Mouse (Mus musculus): Measurements from ENCODE around the gene Lin7b. TPM values are rescaled to one million over a fixed set of nuclear protein-coding genes. Genes with fewer than 3 reads are reported as not detected.

The Lin7b gene
- total and polyA plus RNA-seq, 3 experiments: 1.0 to 3.4 (median 1.6) TPM

GRCm38 (mm10) chr7:45413113-45413863 is 42.9 kb upstream of the Lin7b start, which contains the start of gene Ntf5:
Gene Ntf5 (plus strand): TSS chr7:45413695.
- peak within 1 kb of the TSS; percentile 36 for H3K9ac ChIP-seq (ENCODE audit: low read depth, low read length)
- peak within 1 kb of the TSS; percentile 45 for H3K4me3 ChIP-seq
- no peaks in the 10 kb centered on the region for H3K4me1 ChIP-seq (ENCODE audit: control insufficient read depth, insufficient read depth, low read length)
- H3K27me3 ChIP-seq (ENCODE audit: control insufficient read depth, insufficient read depth, low read length): peaks cover 6% of the 10 kb centered on the region
- no peaks in the 10 kb centered on the region for H3K36me3 ChIP-seq (ENCODE audit: control insufficient read depth, insufficient read depth, low read length)
- peak; percentile 33 to 51 for DNase-seq
- intact Hi-C loops (cut with DNase I): no loop called here
- no peak within 1 kb of the TSS for H3K27ac ChIP-seq
- no peak for TF ChIP-seq CTCF (IDR thresholded peaks at IDR 0.05)
- no peak for TF ChIP-seq POLR2A (IDR thresholded peaks at IDR 0.05; ENCODE audit: insufficient read depth, low read depth, low read length)
- no peaks in the 10 kb centered on the region for H3K79me2 ChIP-seq (replicated peaks; ENCODE audit: control insufficient read depth, insufficient read depth, low read length)
- 3% methylated on average over 37 of the region's 45 CpGs for WGBS

GRCm38 (mm10) chr7:45412421-45412820 is 42.0 kb upstream of the Lin7b start:
- intact Hi-C loops (cut with DNase I): no loop called here
- Histone ChIP-seq H3K27me3 (ENCODE audit: control insufficient read depth, insufficient read depth, low read length) (peaks cover 6% of the 10 kb centered on the region), H3K4me3 (no peak overlapping the region), H3K36me3 (ENCODE audit: control insufficient read depth, insufficient read depth, low read length) (no peaks in the 10 kb centered on the region), H3K27ac (no peak overlapping the region), H3K79me2 (replicated peaks; ENCODE audit: control insufficient read depth, insufficient read depth, low read length) (no peaks in the 10 kb centered on the region), H3K9ac (ENCODE audit: low read depth, low read length) (no peak overlapping the region), H3K4me1 (ENCODE audit: control insufficient read depth, insufficient read depth, low read length) (no peaks in the 10 kb centered on the region)
- DNase-seq: no peak
- TF ChIP-seq EP300 (IDR thresholded peaks at IDR 0.05; ENCODE audit: insufficient read depth, low read depth, low read length): no peak
- TF ChIP-seq CTCF (IDR thresholded peaks at IDR 0.05): no peak
- TF ChIP-seq POLR2A (IDR thresholded peaks at IDR 0.05; ENCODE audit: insufficient read depth, low read depth, low read length): no peak
- 35% methylated on average over 2 of the region's 2 CpGs for WGBS

GRCm38 (mm10) chr7:45409497-45410163 is 39.2 kb upstream of the Lin7b start:
- intact Hi-C loops (cut with DNase I): no loop called here
- WGBS: 83% methylated on average over 8 of the region's 8 CpGs
- no peak overlapping the region for H3K9ac ChIP-seq (ENCODE audit: low read depth, low read length)
- no peak overlapping the region for H3K4me3 ChIP-seq
- DNase-seq: no peak
- H3K27ac ChIP-seq: no peak overlapping the region
- TF ChIP-seq CTCF (IDR thresholded peaks at IDR 0.05) (no peak), EP300 (IDR thresholded peaks at IDR 0.05; ENCODE audit: insufficient read depth, low read depth, low read length) (no peak), POLR2A (IDR thresholded peaks at IDR 0.05; ENCODE audit: insufficient read depth, low read depth, low read length) (no peak)
- H3K79me2 ChIP-seq (replicated peaks; ENCODE audit: control insufficient read depth, insufficient read depth, low read length): no peaks in the 10 kb centered on the region
- peaks cover 5% of the 10 kb centered on the region for H3K27me3 ChIP-seq (ENCODE audit: control insufficient read depth, insufficient read depth, low read length)
- H3K4me1 ChIP-seq (ENCODE audit: control insufficient read depth, insufficient read depth, low read length): 0 out of 2 replicates have a peak, but pooled peaks cover 3% of the 10 kb centered on the region
- H3K36me3 ChIP-seq (ENCODE audit: control insufficient read depth, insufficient read depth, low read length): no peaks in the 10 kb centered on the region

GRCm38 (mm10) chr7:45408949-45409348 is 38.6 kb upstream of the Lin7b start:
- TF ChIP-seq EP300 (IDR thresholded peaks at IDR 0.05; ENCODE audit: insufficient read depth, low read depth, low read length) (no peak), CTCF (IDR thresholded peaks at IDR 0.05) (no peak), POLR2A (IDR thresholded peaks at IDR 0.05; ENCODE audit: insufficient read depth, low read depth, low read length) (no peak)
- H3K79me2 ChIP-seq (replicated peaks; ENCODE audit: control insufficient read depth, insufficient read depth, low read length): no peaks in the 10 kb centered on the region
- WGBS: 90% methylated on average over 17 of the region's 17 CpGs
- H3K9ac ChIP-seq (ENCODE audit: low read depth, low read length): no peak overlapping the region
- no peaks in the 10 kb centered on the region for H3K36me3 ChIP-seq (ENCODE audit: control insufficient read depth, insufficient read depth, low read length)
- peaks cover 2% of the 10 kb centered on the region for H3K27me3 ChIP-seq (ENCODE audit: control insufficient read depth, insufficient read depth, low read length)
- intact Hi-C loops (cut with DNase I): no loop called here
- no peak overlapping the region for H3K4me3 ChIP-seq
- H3K27ac ChIP-seq: no peak overlapping the region
- H3K4me1 ChIP-seq (ENCODE audit: control insufficient read depth, insufficient read depth, low read length): 0 out of 2 replicates have a peak, but pooled peaks cover 3% of the 10 kb centered on the region
- no peak for DNase-seq

- Histone ChIP-seq H3K4me1 (ENCODE audit: control insufficient read depth, insufficient read depth, low read length) (0 out of 2 replicates have a peak, but pooled peaks cover 3% of the 10 kb centered on the region), H3K27me3 (ENCODE audit: control insufficient read depth, insufficient read depth, low read length) (no peaks in the 10 kb centered on the region), H3K27ac (no peak overlapping the region), H3K4me3 (no peak overlapping the region), H3K79me2 (replicated peaks; ENCODE audit: control insufficient read depth, insufficient read depth, low read length) (no peaks in the 10 kb centered on the region), H3K36me3 (ENCODE audit: control insufficient read depth, insufficient read depth, low read length) (no peaks in the 10 kb centered on the region), H3K9ac (ENCODE audit: low read depth, low read length) (no peak overlapping the region)
- no peak for DNase-seq
- TF ChIP-seq POLR2A (IDR thresholded peaks at IDR 0.05; ENCODE audit: insufficient read depth, low read depth, low read length): no peak
- no peak for TF ChIP-seq CTCF (IDR thresholded peaks at IDR 0.05)
- no peak for TF ChIP-seq EP300 (IDR thresholded peaks at IDR 0.05; ENCODE audit: insufficient read depth, low read depth, low read length)
- intact Hi-C loops (cut with DNase I): no loop called here
- 75% methylated on average over 7 of the region's 7 CpGs for WGBS
These were observed 38.0 kb upstream of the Lin7b start for GRCm38 (mm10) chr7:45408351-45408750.

- H3K27ac ChIP-seq: no peak overlapping the region
- no peak for DNase-seq
- 0 out of 2 replicates have a peak, but pooled peaks cover 3% of the 10 kb centered on the region for H3K4me1 ChIP-seq (ENCODE audit: control insufficient read depth, insufficient read depth, low read length)
- 73% methylated on average over 10 of the region's 10 CpGs for WGBS
- H3K79me2 ChIP-seq (replicated peaks; ENCODE audit: control insufficient read depth, insufficient read depth, low read length): no peaks in the 10 kb centered on the region
- H3K4me3 ChIP-seq: no peak overlapping the region
- H3K36me3 ChIP-seq (ENCODE audit: control insufficient read depth, insufficient read depth, low read length): no peaks in the 10 kb centered on the region
- H3K27me3 ChIP-seq (ENCODE audit: control insufficient read depth, insufficient read depth, low read length): no peaks in the 10 kb centered on the region
- H3K9ac ChIP-seq (ENCODE audit: low read depth, low read length): no peak overlapping the region
- intact Hi-C loops (cut with DNase I): loop anchor here (2.0 kb wide), 1 partner anchor 25 kb away; no protein-coding TSS in a partner anchor
- TF ChIP-seq POLR2A (IDR thresholded peaks at IDR 0.05; ENCODE audit: insufficient read depth, low read depth, low read length) (no peak), EP300 (IDR thresholded peaks at IDR 0.05; ENCODE audit: insufficient read depth, low read depth, low read length) (no peak), CTCF (IDR thresholded peaks at IDR 0.05) (no peak)
These were observed 37.5 kb upstream of the Lin7b start for GRCm38 (mm10) chr7:45407836-45408235.

Measured in heart, adult 2 months (tissue).